Mouse (Mus musculus) heart, postnatal 0 days (tissue): ENCODE measurements around the gene Adam8.

Experiments used
- CTCF ChIP-seq: IDR thresholded peaks from 2 replicates; pipeline ENCODE4 v1.5.1; 2016; ENCODE audit warnings: antibody characterized with exemption, control low read depth, low read depth
- EP300 ChIP-seq: IDR thresholded peaks from 2 replicates; pipeline ENCODE4 v1.6.1; 2016; ENCODE audit warnings: antibody characterized with exemption, low read depth

- TF ChIP-seq CTCF, result no peak
- no peak for TF ChIP-seq EP300
Measured at GRCm38 (mm10) chr7:140007781-140008180, 15.4 kb upstream of the Adam8 start.
